Mouse (Mus musculus) megakaryocyte, embryonic 14.5 days (primary cell): Measurements from ENCODE around the gene Ttc25.

Source experiments
- FLI1 ChIP-seq: IDR thresholded peaks from 2 replicates; pipeline ENCODE4 v1.6.1; 2012; ENCODE audit warnings: low read length, inconsistent platforms, mixed read lengths
- GATA1 ChIP-seq: IDR thresholded peaks from 3 replicates; pipeline ENCODE4 v1.6.1; 2012; ENCODE audit warnings: mixed read lengths, low read length, inconsistent platforms, borderline replicate concordance

DNA sequence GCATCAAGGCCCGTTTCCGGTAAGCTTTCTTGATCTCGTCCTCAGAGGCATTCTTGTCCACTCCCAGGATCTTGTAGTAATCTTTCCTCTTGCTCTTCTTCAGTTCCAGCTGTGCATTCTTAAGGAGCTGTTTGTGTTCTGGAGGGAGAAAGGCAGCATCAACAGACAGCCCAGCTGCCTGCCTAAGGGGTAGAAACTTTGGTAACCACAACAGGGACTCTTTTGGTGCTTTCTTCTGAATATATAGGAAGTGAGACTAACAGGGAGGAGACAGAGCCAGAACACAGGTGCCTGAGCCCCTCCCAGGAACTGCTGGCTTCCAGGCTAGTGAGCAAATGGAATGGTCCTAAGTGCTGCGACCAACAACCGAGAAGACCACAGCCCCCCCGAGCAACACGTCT lies 39.2 kb downstream of the Ttc25 start:
- TF ChIP-seq GATA1 (no peak), FLI1 (no peak)
